Mouse (Mus musculus): ENCODE results near the gene Zfyve21. TPM values are rescaled to one million over a fixed set of nuclear protein-coding genes. Genes with fewer than 3 reads are reported as not detected.
A peak's percentile ranks its signal among the peaks of the same experiment; 100 is the strongest.

Gene Zfyve21
- polyA plus RNA-seq, 1 experiment from 2014 or later: 53.3 TPM

GRCm38 (mm10) chr12:111770651-111771050 is 43.3 kb upstream of the Zfyve21 start:
- Histone ChIP-seq H3K36me3 (replicated peaks; ENCODE audit: insufficient read depth, low read length) (peaks cover 29% of the 10 kb centered on the region), H3K27ac (ENCODE audit: low read depth) (no peak overlapping the region), H3K4me1 (ENCODE audit: insufficient read depth) (no peaks in the 10 kb centered on the region), H3K27me3 (ENCODE audit: insufficient read depth, low read length) (no peaks in the 10 kb centered on the region), H3K9ac (replicated peaks) (no peak overlapping the region), H3K9me3 (ENCODE audit: low read length) (no peaks in the 10 kb centered on the region), H3K4me2 (ENCODE audit: low read depth, low read length) (no peak overlapping the region), H3K4me3 (ENCODE audit: low read depth, low read length) (no peak overlapping the region)
- TF ChIP-seq EP300 (IDR thresholded peaks at IDR 0.05; ENCODE audit: low read depth) (no peak), CTCF (IDR thresholded peaks at IDR 0.05; ENCODE audit: low read depth) (no peak)
- DNase-seq (no peak), ATAC-seq (no peak)
- 77% methylated on average over 10 of the region's 10 CpGs for WGBS (ENCODE audit: insufficient replicate concordance)

DNA sequence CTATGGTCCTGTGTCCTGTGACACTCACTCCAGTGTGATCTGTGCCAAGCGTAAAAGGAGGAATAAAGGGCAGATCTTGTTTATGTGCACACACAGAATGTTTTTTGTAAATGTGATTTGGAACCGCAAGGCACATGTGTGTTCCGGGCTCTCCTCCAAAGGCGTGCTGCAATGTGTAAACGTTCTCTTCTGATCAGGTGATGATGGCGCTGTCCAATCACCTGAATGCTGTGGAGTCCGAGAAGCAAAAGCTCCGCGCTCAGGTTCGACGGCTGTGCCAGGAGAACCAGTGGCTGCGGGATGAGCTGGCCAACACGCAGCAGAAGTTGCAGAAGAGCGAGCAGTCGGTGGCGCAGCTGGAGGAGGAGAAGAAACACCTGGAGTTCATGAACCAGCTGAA is 39.8 kb upstream of the Zfyve21 start:
- Histone ChIP-seq H3K27ac (ENCODE audit: low read depth) (no peak overlapping the region), H3K9me3 (ENCODE audit: low read length) (no peaks in the 10 kb centered on the region), H3K4me3 (ENCODE audit: low read depth, low read length) (no peak overlapping the region), H3K36me3 (replicated peaks; ENCODE audit: insufficient read depth, low read length) (peaks cover 46% of the 10 kb centered on the region), H3K9ac (replicated peaks) (no peak overlapping the region), H3K4me1 (ENCODE audit: insufficient read depth) (no peaks in the 10 kb centered on the region), H3K27me3 (ENCODE audit: insufficient read depth, low read length) (no peaks in the 10 kb centered on the region), H3K4me2 (ENCODE audit: low read depth, low read length) (no peak overlapping the region)
- no peak for TF ChIP-seq CTCF (IDR thresholded peaks at IDR 0.05; ENCODE audit: low read depth)
- no peak for TF ChIP-seq EP300 (IDR thresholded peaks at IDR 0.05; ENCODE audit: low read depth)
- no peak for ATAC-seq
- 90% methylated on average over 16 of the region's 16 CpGs for WGBS (ENCODE audit: insufficient replicate concordance)
- DNase-seq: no peak

GRCm38 (mm10) chr12:111774845-111775244 is 39.1 kb upstream of the Zfyve21 start:
- H3K36me3 ChIP-seq (replicated peaks; ENCODE audit: insufficient read depth, low read length): peaks cover 53% of the 10 kb centered on the region
- ATAC-seq: no peak

DNA sequence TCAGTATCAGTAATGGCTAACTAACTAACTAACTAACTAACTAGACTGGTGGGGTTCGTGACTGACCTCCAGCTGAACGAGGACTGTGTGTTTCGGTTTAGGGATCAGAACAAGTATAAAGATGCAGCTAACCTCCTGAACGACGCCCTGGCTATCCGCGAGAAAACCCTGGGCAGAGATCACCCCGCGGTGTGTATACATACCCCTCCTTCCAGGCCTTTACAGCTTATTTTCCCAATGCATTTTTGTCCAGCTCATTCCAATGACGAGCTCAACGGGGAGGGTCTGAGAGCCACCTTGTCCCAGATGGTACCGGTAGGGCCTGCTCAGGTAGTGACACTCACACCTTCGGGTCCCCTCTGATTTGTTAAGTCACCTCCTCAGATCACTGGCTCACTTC is 36.1 kb upstream of the Zfyve21 start:
- DNase-seq (no peak), ATAC-seq (no peak)
- WGBS (ENCODE audit: insufficient replicate concordance): 71% methylated on average over 13 of the region's 13 CpGs
- no peaks in the 10 kb centered on the region for H3K9me3 ChIP-seq (ENCODE audit: low read length)
- H3K27me3 ChIP-seq (ENCODE audit: insufficient read depth, low read length): no peaks in the 10 kb centered on the region
- no peak overlapping the region for H3K9ac ChIP-seq (replicated peaks)
- peaks cover 70% of the 10 kb centered on the region for H3K36me3 ChIP-seq (replicated peaks; ENCODE audit: insufficient read depth, low read length)
- no peak overlapping the region for H3K4me3 ChIP-seq (ENCODE audit: low read depth, low read length)
- no peak overlapping the region for H3K4me2 ChIP-seq (ENCODE audit: low read depth, low read length)
- H3K27ac ChIP-seq (ENCODE audit: low read depth): no peak overlapping the region
- TF ChIP-seq CTCF (IDR thresholded peaks at IDR 0.05; ENCODE audit: low read depth) (no peak), EP300 (IDR thresholded peaks at IDR 0.05; ENCODE audit: low read depth) (no peak)
- H3K4me1 ChIP-seq (ENCODE audit: insufficient read depth): no peaks in the 10 kb centered on the region

More at GRCm38 (mm10) chr12:111774845-111775244, 39.1 kb upstream of the Zfyve21 start:
- no peaks in the 10 kb centered on the region for H3K27me3 ChIP-seq (ENCODE audit: insufficient read depth, low read length)
- H3K27ac ChIP-seq (ENCODE audit: low read depth): no peak overlapping the region
- H3K4me3 ChIP-seq (ENCODE audit: low read depth, low read length): no peak overlapping the region
- no peak for DNase-seq
- WGBS (ENCODE audit: insufficient replicate concordance): 82% methylated on average over 15 of the region's 15 CpGs
- no peaks in the 10 kb centered on the region for H3K4me1 ChIP-seq (ENCODE audit: insufficient read depth)
- no peak overlapping the region for H3K4me2 ChIP-seq (ENCODE audit: low read depth, low read length)
- no peaks in the 10 kb centered on the region for H3K9me3 ChIP-seq (ENCODE audit: low read length)
- TF ChIP-seq CTCF (IDR thresholded peaks at IDR 0.05; ENCODE audit: low read depth) (no peak), EP300 (IDR thresholded peaks at IDR 0.05; ENCODE audit: low read depth) (no peak)
- H3K9ac ChIP-seq (replicated peaks): no peak overlapping the region

DNA sequence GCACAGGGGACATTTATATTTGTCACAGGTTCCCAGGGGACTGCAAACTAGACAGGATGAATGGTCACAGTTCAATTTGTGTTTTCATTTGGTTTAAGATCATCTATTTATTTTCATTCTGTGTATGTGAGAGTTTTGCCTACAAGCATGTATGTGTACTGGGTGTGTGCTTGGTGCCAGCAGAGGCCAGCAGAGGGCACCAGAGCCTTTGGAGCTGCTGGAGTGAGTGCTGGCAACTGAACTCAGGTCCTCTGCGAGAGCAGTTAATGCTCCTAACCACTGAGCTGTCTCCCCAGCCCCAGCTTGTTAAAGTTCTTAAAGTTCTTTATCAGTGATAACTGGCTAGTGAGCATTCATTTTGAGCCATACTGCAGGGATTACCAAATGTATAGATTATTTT is 34.4 kb upstream of the Zfyve21 start:
- 88% methylated on average over 1 of the region's 1 CpGs for WGBS (ENCODE audit: insufficient replicate concordance)
- ATAC-seq: no peak
- no peak overlapping the region for H3K4me2 ChIP-seq (ENCODE audit: low read depth, low read length)
- H3K9me3 ChIP-seq (ENCODE audit: low read length): no peaks in the 10 kb centered on the region
- H3K9ac ChIP-seq (replicated peaks): no peak overlapping the region
- peak; percentile 44 for TF ChIP-seq CTCF (IDR thresholded peaks at IDR 0.05; ENCODE audit: low read depth)
- TF ChIP-seq EP300 (IDR thresholded peaks at IDR 0.05; ENCODE audit: low read depth): no peak
- no peak for DNase-seq
- no peak overlapping the region for H3K27ac ChIP-seq (ENCODE audit: low read depth)
- no peak overlapping the region for H3K4me3 ChIP-seq (ENCODE audit: low read depth, low read length)
- H3K4me1 ChIP-seq (ENCODE audit: insufficient read depth): no peaks in the 10 kb centered on the region
- peaks cover 60% of the 10 kb centered on the region for H3K36me3 ChIP-seq (replicated peaks; ENCODE audit: insufficient read depth, low read length)
- H3K27me3 ChIP-seq (ENCODE audit: insufficient read depth, low read length): no peaks in the 10 kb centered on the region

GRCm38 (mm10) chr12:111785174-111785573 is 28.8 kb upstream of the Zfyve21 start:
- H3K4me2 ChIP-seq (ENCODE audit: low read depth, low read length): no peak overlapping the region
- ATAC-seq: no peak
- H3K4me3 ChIP-seq (ENCODE audit: low read depth, low read length): no peak overlapping the region
- no peak overlapping the region for H3K27ac ChIP-seq (ENCODE audit: low read depth)
- H3K9ac ChIP-seq (replicated peaks): no peak overlapping the region
- DNase-seq: no peak
- no peaks in the 10 kb centered on the region for H3K9me3 ChIP-seq (ENCODE audit: low read length)
- peaks cover 4% of the 10 kb centered on the region for H3K4me1 ChIP-seq (ENCODE audit: insufficient read depth)
- no peak for TF ChIP-seq CTCF (IDR thresholded peaks at IDR 0.05; ENCODE audit: low read depth)
- TF ChIP-seq EP300 (IDR thresholded peaks at IDR 0.05; ENCODE audit: low read depth): no peak
- peaks cover 63% of the 10 kb centered on the region for H3K36me3 ChIP-seq (replicated peaks; ENCODE audit: insufficient read depth, low read length)
- 72% methylated on average over 14 of the region's 15 CpGs for whole genome bisulfite sequencing (ENCODE audit: insufficient replicate concordance)
- no peaks in the 10 kb centered on the region for H3K27me3 ChIP-seq (ENCODE audit: insufficient read depth, low read length)

DNA sequence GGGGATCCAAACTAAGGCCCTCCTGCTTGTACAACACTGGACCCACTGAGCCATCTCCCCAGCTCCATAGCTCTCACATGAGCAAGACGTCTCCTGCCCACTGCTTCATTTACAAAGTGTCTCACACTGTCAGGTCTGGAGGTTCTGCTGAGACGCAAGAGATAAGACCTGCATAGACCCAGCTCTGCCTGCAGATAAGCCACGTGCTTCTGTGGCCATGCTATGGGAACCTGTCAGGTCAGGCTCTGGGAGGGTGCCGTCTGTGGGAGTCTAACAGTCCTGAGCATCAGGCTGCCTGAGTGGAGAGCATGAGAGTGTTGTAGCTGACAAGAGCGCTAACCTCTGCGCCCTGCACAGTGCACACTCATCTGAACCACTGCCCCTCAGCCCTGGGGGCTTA is 27.0 kb upstream of the Zfyve21 start:
- Histone ChIP-seq H3K4me3 (ENCODE audit: low read depth, low read length) (no peak overlapping the region), H3K9ac (replicated peaks) (no peak overlapping the region), H3K4me1 (ENCODE audit: insufficient read depth) (peaks cover 4% of the 10 kb centered on the region), H3K9me3 (ENCODE audit: low read length) (no peaks in the 10 kb centered on the region), H3K36me3 (replicated peaks; ENCODE audit: insufficient read depth, low read length) (peaks cover 59% of the 10 kb centered on the region), H3K27me3 (ENCODE audit: insufficient read depth, low read length) (no peaks in the 10 kb centered on the region), H3K27ac (ENCODE audit: low read depth) (no peak overlapping the region), H3K4me2 (ENCODE audit: low read depth, low read length) (no peak overlapping the region)
- no peak for ATAC-seq
- TF ChIP-seq CTCF (IDR thresholded peaks at IDR 0.05; ENCODE audit: low read depth) (no peak), EP300 (IDR thresholded peaks at IDR 0.05; ENCODE audit: low read depth) (no peak)
- 65% methylated on average over 6 of the region's 6 CpGs for WGBS (ENCODE audit: insufficient replicate concordance)
- no peak for DNase-seq

Data from liver, postnatal 0 days (tissue).